Mouse (Mus musculus) megakaryocyte, embryonic 14.5 days (primary cell): ENCODE measurements at regions not wholly inside any gene's neighbourhood (a gene's known extent, or its start where the extent isn't known, plus 50 kb on each side); places are given as distances from the start of the nearest gene placed in this dataset.

Experiments used
- H3K27me3 ChIP-seq: replicated peaks from 2 replicates; pipeline ENCODE3; 2012; ENCODE audit warnings: inconsistent platforms
- H3K36me3 ChIP-seq: replicated peaks from 2 replicates; pipeline ENCODE3; 2012; ENCODE audit warnings: low read length, inconsistent platforms, mixed read lengths
- H3K4me1 ChIP-seq: 2 replicates; pipeline ENCODE4 v1.6.1; 2012; ENCODE audit warnings: inconsistent platforms
- H3K4me3 ChIP-seq: replicated peaks from 2 replicates; pipeline ENCODE3; 2012; ENCODE audit warnings: moderate library complexity, mild to moderate bottlenecking, inconsistent platforms
- H3K9me3 ChIP-seq: 2 replicates; pipeline ENCODE4 v1.6.1; 2012; ENCODE audit warnings: inconsistent platforms
- FLI1 ChIP-seq: IDR thresholded peaks from 2 replicates; pipeline ENCODE4 v1.6.1; 2012; ENCODE audit warnings: low read length, inconsistent platforms, mixed read lengths
- GATA1 ChIP-seq: IDR thresholded peaks from 3 replicates; pipeline ENCODE4 v1.6.1; 2012; ENCODE audit warnings: mixed read lengths, low read length, inconsistent platforms, borderline replicate concordance

- Histone ChIP-seq H3K27me3 (no peaks in the 10 kb centered on the region), H3K9me3 (no peaks in the 10 kb centered on the region), H3K4me1 (peaks cover 4% of the 10 kb centered on the region; the same call in 1 of the 2 replicates), H3K36me3 (no peaks in the 10 kb centered on the region), H3K4me3 (no peak overlapping the region)
- TF ChIP-seq FLI1 (no peak), GATA1 (no peak)
Measured at GRCm38 (mm10) chr14:102843700-102844099, 138.7 kb downstream of the Kctd12 start.

- Histone ChIP-seq H3K27me3 (no peaks in the 10 kb centered on the region), H3K4me1 (peaks cover 27% of the 10 kb centered on the region), H3K36me3 (no peaks in the 10 kb centered on the region), H3K4me3 (no peak overlapping the region), H3K9me3 (no peaks in the 10 kb centered on the region)
- TF ChIP-seq GATA1 (no peak), FLI1 (no peak)
Measured at GRCm38 (mm10) chr14:102837602-102838001, 144.8 kb downstream of the Kctd12 start.

- Histone ChIP-seq H3K9me3 (no peaks in the 10 kb centered on the region), H3K27me3 (no peaks in the 10 kb centered on the region), H3K4me1 (peaks cover 48% of the 10 kb centered on the region), H3K36me3 (no peaks in the 10 kb centered on the region), H3K4me3 (no peak overlapping the region)
- TF ChIP-seq FLI1 (no peak), GATA1 (no peak)
Measured at GRCm38 (mm10) chr14:102835118-102835769, 147.2 kb downstream of the Kctd12 start.

- Histone ChIP-seq H3K36me3 (no peaks in the 10 kb centered on the region), H3K9me3 (no peaks in the 10 kb centered on the region), H3K27me3 (no peaks in the 10 kb centered on the region), H3K4me1 (peaks cover 66% of the 10 kb centered on the region), H3K4me3 (peak overlapping the region; percentile 20)
- TF ChIP-seq FLI1 (no peak), GATA1 (no peak)
Measured at GRCm38 (mm10) chr14:102828442-102828841, 154.0 kb downstream of the Kctd12 start.

GRCm38 (mm10) chr14:102827756-102828384, 154.6 kb downstream of the Kctd12 start:
- Histone ChIP-seq H3K4me1 (peaks cover 65% of the 10 kb centered on the region), H3K36me3 (no peaks in the 10 kb centered on the region), H3K4me3 (peak overlapping the region; percentile 26), H3K9me3 (no peaks in the 10 kb centered on the region), H3K27me3 (no peaks in the 10 kb centered on the region)
- TF ChIP-seq FLI1 (no peak), GATA1 (no peak)

- Histone ChIP-seq H3K27me3 (no peaks in the 10 kb centered on the region), H3K9me3 (no peaks in the 10 kb centered on the region), H3K4me3 (no peak overlapping the region), H3K36me3 (no peaks in the 10 kb centered on the region), H3K4me1 (peaks cover 51% of the 10 kb centered on the region)
- TF ChIP-seq FLI1 (no peak), GATA1 (no peak)
Measured at GRCm38 (mm10) chr14:102825525-102825924, 156.9 kb downstream of the Kctd12 start.

GRCm38 (mm10) chr14:102820663-102821062, 161.8 kb downstream of the Kctd12 start:
- H3K36me3 ChIP-seq = no peaks in the 10 kb centered on the region
- no peak overlapping the region for H3K4me3 ChIP-seq
- H3K9me3 ChIP-seq = no peaks in the 10 kb centered on the region
- TF ChIP-seq FLI1 (no peak), GATA1 (no peak)
- peaks cover 8% of the 10 kb centered on the region; the same call in 1 of the 2 replicates for H3K4me1 ChIP-seq
- H3K27me3 ChIP-seq = no peaks in the 10 kb centered on the region

- TF ChIP-seq GATA1 = no peak
- TF ChIP-seq FLI1 = no peak
- no peak overlapping the region for H3K4me3 ChIP-seq
- no peaks in the 10 kb centered on the region for H3K9me3 ChIP-seq
Measured at GRCm38 (mm10) chr14:102811678-102812081, 170.8 kb downstream of the Kctd12 start.

GRCm38 (mm10) chr14:102811022-102811421, 171.4 kb downstream of the Kctd12 start:
- no peak overlapping the region for H3K4me3 ChIP-seq
- peaks cover 50% of the 10 kb centered on the region for H3K4me1 ChIP-seq
- no peaks in the 10 kb centered on the region for H3K9me3 ChIP-seq
- TF ChIP-seq FLI1 (no peak), GATA1 (no peak)
- no peaks in the 10 kb centered on the region for H3K27me3 ChIP-seq
- no peaks in the 10 kb centered on the region for H3K36me3 ChIP-seq

More at GRCm38 (mm10) chr14:102811678-102812081, 170.8 kb downstream of the Kctd12 start:
- Histone ChIP-seq H3K36me3 (no peaks in the 10 kb centered on the region), H3K4me1 (peaks cover 44% of the 10 kb centered on the region), H3K27me3 (no peaks in the 10 kb centered on the region)

GRCm38 (mm10) chr14:102810121-102810921, 172.1 kb downstream of the Kctd12 start:
- TF ChIP-seq FLI1 (no peak), GATA1 (no peak)
- Histone ChIP-seq H3K4me3 (peak overlapping the region; percentile 81), H3K4me1 (peaks cover 57% of the 10 kb centered on the region), H3K9me3 (no peaks in the 10 kb centered on the region), H3K27me3 (no peaks in the 10 kb centered on the region), H3K36me3 (no peaks in the 10 kb centered on the region)
